Mouse (Mus musculus) adrenal gland, adult (tissue): Measurements from ENCODE around the gene Cldn10.

ENCODE experiments used
- DNase-seq, 2 experiments: peaks; one replicate each; pipeline ENCODE4 v3.0.0; 2022 to 2023; ENCODE audit warnings: low spot score in 1 of 2; ENCODE audit not compliant: inconsistent age in 2 of 2

Gene Cldn10

DNA sequence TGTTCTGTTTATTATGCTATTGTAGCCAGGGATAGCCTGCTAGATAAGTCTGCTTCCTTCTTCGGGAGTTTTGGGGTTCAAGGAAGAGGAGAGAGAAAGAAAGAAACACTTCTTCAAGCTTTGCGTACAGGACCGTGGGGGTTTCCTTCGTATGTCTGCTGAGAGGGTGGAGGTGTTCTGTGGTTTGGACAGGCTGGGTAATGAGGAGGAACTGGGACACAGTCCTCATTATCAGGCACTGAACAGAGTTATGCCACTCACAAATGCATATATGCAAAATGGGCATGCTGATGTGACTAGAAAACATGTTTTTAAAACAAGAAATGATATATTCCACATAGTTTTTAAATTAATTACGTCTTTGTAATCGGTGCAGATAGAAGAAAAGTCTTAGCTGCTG lies 68.9 kb downstream of the Cldn10 start:
- DNase-seq, result no peak

DNA sequence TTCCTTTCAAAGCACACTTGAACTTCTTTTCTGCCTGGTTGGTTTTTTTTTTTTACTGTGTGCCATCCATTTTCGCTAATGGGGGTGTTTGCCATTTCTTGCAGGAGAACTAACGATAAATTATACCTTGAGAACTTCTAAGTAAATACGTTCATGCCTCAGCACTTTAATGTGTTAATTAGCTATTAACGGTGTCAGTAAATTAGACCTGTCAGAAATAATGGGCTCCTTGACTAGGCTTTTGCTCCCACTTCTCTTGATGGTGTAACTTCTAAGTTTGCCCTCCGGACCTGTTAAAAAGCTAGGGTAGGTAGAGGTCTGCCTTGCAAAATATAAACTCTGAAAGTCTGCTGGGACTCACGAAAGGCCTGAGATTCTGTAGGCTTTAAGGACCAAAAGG lies 70.6 kb downstream of the Cldn10 start:
- no peak for DNase-seq

DNA sequence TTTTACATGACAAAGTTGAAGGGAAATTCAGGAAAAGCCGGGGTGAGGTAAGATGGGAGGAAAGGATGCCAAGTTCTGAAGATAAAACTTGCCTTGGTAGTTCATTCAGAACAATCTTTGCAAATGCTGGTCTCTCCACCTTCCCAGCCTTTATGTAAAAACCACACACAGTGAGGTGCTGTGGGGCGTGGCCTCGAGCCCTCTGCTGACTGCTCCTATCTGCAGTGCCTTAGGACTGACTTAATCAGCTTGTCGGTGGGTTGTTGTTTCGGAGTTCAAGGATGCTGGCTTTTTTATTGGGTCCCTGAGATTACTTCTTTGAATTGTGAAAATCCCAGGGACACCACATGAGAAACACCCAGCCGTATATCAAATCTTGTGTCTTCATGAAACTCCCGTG lies 74.5 kb downstream of the Cldn10 start:
- DNase-seq, result no peak

- DNase-seq, result no peak
Observed at GRCm38 (mm10) chr14:118864905-118865304, 77.2 kb downstream of the Cldn10 start.

DNA sequence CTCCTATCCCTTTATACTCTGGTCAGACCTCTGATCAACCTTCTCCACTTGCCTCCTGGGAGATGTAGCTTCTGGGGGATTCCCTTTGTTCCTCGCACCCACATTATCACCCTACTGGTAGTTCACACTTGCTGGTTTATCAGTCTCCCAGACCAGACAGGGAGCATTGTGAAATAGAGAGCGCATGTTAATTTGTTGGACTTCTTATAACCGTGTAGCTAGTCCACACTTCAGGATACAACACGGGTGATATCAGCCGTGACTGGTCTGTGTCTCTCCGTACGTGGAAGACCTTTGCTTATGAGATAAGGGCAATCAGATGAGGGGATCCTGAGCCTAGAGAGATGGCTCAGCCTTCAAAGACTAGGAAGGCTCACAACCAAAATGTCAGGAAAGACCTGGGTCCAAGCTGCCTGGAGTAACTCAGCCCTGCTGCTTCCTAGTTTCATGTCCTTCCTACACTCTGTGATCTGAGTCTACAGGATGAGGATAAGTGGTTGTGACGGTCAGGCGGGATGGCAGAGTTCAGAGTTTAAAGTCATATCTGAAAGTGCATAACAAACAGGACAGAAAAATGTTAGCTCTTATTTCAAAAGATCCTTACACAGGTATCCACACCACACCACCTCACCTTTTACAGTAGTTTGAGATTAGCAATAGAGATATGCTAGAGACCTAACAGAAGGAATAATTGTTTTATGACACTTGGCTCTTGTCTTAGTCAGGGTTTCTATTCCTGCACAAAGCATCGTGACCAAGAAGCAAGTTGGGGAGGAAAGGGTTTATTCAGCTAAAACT lies 78.5 kb downstream of the Cldn10 start:
- no peak for DNase-seq

DNA sequence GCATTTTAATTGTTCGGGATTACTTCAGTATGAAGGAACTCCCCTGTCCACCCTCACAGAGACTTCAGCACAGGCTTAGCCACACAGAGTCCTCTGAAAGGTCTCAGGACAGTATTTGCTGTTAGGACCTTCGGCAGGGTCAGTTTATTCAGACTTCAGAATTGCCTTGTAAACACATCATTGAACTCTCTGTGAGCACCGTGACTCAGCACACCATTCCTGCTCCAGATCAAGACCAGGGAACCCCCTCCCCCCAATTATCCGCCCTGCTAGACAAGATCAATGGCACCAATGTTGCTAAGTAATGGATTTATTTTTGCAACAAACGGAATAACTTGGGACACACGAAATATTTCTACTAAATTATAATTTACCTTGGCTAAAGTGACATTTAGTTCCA lies 79.7 kb downstream of the Cldn10 start:
- no peak for DNase-seq

DNA sequence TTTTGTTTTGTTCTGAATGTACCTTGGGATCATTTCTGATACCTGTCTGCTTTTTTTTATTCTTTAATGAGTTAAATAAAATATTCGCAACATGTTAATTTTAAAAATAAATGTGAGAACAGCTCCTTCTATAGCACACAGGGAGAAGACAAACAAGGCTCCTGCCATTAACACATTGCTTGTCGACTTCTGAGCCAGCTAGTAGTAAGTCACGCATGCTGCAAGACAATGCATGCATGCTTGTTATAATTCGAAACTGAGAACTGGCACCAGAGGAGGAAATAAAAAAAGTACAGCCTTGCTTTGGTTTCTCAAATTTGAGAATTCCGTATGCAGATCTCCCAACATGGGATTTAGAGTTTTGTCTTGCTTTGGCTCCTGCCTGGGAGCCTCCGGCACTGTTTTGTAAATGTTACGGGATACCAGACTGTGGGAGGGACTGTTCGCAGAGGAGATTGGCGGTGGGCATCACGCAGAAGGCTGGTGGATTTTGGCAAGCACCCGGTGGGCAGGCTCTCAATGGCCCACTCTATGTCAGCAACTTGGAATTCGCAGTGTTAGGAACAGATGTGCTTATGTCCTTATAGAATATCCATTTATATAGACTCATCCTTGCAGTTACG lies 80.5 kb downstream of the Cldn10 start:
- DNase-seq, result no peak

GRCm38 (mm10) chr14:118869712-118870111 lies 82.0 kb downstream of the Cldn10 start:
- DNase-seq, result no peak

- DNase-seq, result peak in 1 of 2 experiments; percentile 70
Observed at GRCm38 (mm10) chr14:118874126-118874525, 86.4 kb downstream of the Cldn10 start.

DNA sequence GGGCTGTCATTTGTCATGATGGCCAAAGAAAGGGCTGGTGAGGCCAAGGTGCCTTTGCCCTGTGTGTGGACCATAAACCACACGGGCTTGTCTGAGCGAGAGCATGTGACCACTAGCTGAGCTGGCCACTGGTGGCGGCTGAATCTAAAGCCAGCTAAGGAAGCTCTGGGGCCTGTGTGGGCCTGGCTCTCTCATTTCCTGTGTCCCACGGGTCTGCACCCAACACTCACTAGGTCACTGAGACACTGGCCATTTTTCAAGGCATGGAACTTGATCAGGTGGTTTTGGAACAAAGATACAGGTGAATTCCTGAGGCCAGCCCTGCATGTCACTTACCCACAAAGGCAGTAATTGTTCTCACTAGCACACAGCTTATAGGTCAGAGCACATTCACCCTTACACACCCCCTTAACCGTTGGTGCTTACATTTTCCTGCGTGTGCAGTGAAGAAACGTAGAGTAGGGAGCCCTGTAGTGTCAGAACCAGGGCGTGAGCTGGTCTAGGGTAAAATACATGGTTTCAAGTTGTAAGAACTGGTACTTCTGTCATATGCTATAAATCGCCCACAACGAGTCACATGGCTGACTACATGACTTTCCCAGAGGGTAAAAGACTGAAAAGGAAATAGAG lies 87.2 kb downstream of the Cldn10 start:
- DNase-seq, result no peak

- DNase-seq, result no peak
Observed at GRCm38 (mm10) chr14:118878346-118878910, 90.7 kb downstream of the Cldn10 start.

- DNase-seq, result no peak
Observed at GRCm38 (mm10) chr14:118880696-118881095, 93.0 kb downstream of the Cldn10 start.

DNA sequence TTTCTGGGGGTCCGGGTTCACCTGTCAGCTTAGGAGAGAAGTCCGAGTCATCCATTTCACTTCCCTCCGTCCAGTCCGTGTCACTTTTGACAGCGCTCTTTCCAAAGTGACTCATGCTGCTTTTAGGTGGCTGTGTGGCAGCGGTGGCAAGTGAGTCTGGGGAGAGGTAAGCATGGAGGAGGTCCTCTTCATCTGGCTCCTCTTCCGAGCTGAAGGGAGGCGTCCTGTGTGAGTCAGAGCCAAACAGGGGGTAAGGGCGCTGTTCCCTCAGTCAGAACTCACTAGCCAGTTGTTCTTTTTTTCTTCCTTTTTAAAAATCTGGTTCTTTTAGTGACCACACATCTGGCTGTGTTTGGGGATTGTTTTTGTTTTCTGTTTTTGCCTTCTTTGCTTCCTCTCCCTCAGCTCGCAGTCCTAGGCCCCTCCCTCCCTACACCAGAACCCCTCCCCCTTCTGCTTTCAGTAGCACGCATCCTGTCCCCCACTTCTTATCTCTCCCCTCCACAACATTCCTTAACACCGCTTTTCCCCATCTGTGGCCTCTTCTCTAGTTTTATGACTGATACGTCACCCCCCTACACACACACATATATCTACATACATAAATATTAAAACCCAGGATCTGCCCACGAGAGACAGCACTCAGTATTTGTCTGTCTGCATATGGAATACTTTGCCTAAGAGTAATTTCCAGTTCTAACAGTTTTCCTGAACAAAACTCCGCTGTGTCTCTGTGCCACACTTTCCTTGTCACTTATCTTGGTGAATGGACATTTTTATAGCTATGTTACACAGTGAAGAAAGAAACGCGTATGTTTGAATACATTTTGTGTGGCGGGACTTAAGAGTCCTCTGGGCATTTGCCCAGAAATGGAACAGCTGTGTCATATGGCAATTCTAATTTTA lies 95.9 kb downstream of the Cldn10 start:
- DNase-seq, result no peak

DNA sequence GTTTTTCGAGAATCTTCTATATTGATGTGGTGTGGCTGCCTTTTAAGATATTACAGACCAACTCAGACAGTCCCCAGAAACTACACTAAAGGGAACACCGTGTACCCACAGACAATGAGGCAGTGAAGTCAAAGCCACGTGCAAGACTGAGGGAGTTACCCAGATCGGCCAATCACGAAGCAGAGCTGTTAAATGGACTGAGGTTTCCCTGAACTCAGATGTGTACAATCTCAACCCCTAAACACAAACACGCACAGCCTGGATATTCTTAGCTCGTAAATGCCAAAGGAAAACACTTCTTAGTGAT lies 96.5 kb downstream of the Cldn10 start:
- DNase-seq, result no peak

- no peak for DNase-seq
Observed at GRCm38 (mm10) chr14:118890101-118890500, 102.4 kb downstream of the Cldn10 start.

DNA sequence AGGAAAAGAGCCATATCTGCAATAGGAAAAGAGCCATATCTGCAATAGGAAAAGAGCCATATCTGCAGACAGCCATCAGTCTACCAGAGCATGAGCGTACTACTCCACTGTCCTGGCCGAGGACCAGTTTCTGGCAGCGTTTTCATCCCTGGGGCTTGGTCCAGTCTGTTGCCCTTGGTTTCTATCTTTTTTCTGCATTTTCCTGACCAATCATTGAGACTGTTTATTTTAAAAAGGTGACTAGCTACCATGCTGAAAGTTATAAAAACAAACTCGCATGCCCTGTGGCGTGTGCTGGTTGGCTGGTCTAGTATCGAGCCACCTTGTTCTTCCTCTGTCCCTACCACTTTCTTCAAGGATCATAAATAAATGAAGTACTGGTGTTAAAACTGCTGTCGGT lies 107.5 kb downstream of the Cldn10 start:
- DNase-seq, result no peak

- no peak for DNase-seq
Observed at GRCm38 (mm10) chr14:118895655-118896054, 107.9 kb downstream of the Cldn10 start.

- no peak for DNase-seq
Observed at GRCm38 (mm10) chr14:118899940-118900339, 112.2 kb downstream of the Cldn10 start.

DNA sequence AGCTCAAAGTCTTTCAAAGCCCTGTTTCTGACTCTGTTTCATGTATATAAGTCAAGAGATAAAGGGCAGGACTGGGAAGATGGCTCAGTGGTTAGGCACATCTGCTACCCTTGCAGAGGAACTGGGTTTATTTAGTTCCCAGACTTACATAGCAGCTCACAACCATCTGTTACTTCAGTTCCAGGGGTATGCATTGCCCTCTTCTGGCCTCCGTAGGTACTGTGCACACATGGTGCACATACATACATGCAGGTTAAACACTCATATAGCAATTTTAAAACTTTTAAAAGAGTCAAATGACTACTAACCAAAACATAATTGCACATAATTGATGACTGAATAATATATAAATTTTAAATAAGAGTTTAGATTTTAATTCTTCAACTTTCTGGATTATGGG lies 113.2 kb downstream of the Cldn10 start:
- no peak for DNase-seq

GRCm38 (mm10) chr14:118903397-118903796 lies 115.7 kb downstream of the Cldn10 start:
- no peak for DNase-seq
